In genomic region chr17:63185531-63185930, GRCm38 (mm10) we compare ENCODE assay signal across 8 mouse cellular contexts.
DNase-seq lines count a peak whose midpoint lies in the region; ATAC-seq and TF ChIP-seq lines count a peak whose summit lies in the region.

No protein-coding gene starts in this region.

- no peak for TF ChIP-seq POLR2A in thymus, adult 2 months (IDR thresholded peaks at IDR 0.05; ENCODE audit: control insufficient read depth, extremely low read depth, insufficient read depth, low read length, poor library complexity)

- H3K36me3 ChIP-seq in hindbrain, embryonic 11.5 days (ENCODE audit: control insufficient read depth, insufficient read depth, low read length), result no peaks in the 10 kb centered on the region
- H3K36me3 ChIP-seq in hindbrain, embryonic 10.5 days, result no peaks in the 10 kb centered on the region
- H3K36me3 ChIP-seq in hindbrain, embryonic 16.5 days (ENCODE audit: control insufficient read depth, insufficient read depth, low read length), result no peaks in the 10 kb centered on the region
- H3K36me3 ChIP-seq in midbrain, embryonic 11.5 days (ENCODE audit: control insufficient read depth, insufficient read depth, low read length), result no peaks in the 10 kb centered on the region
- no peaks in the 10 kb centered on the region for H3K36me3 ChIP-seq in thymus, adult 2 months (ENCODE audit: control insufficient read depth, insufficient read depth, low read length)

- WGBS in hindbrain, embryonic 11.5 days, result 46% methylated on average over 9 of the region's 9 CpGs
- WGBS in hindbrain, embryonic 10.5 days, result 58% methylated on average over 9 of the region's 9 CpGs
- 20% methylated on average over 9 of the region's 9 CpGs for WGBS in hindbrain, embryonic 16.5 days
- WGBS in midbrain, embryonic 11.5 days, result 36% methylated on average over 9 of the region's 9 CpGs
- 96% methylated on average over 9 of the region's 9 CpGs for WGBS in thymus, adult 2 months

- no peak overlapping the region for H3K4me2 ChIP-seq in hindbrain, embryonic 11.5 days (replicated peaks; ENCODE audit: low read depth, low read length)
- peak overlapping the region; percentile 21; the same call in 1 of the 2 replicates for H3K4me2 ChIP-seq in hindbrain, embryonic 16.5 days (ENCODE audit: low read length)
- no peak overlapping the region for H3K4me2 ChIP-seq in midbrain, embryonic 11.5 days

- no peak overlapping the region for H3K27ac ChIP-seq in hindbrain, embryonic 11.5 days (ENCODE audit: low read depth, low read length)
- H3K27ac ChIP-seq in hindbrain, embryonic 10.5 days, result no peak overlapping the region
- H3K27ac ChIP-seq in hindbrain, embryonic 16.5 days (ENCODE audit: low read depth, low read length), result no peak overlapping the region
- no peak overlapping the region for H3K27ac ChIP-seq in midbrain, embryonic 11.5 days (ENCODE audit: low read depth, low read length)
- H3K27ac ChIP-seq in thymus, adult 2 months (ENCODE audit: control insufficient read depth, insufficient read depth, low read length), result no peak overlapping the region

- TF ChIP-seq CTCF in thymus, adult 2 months (IDR thresholded peaks at IDR 0.05; ENCODE audit: borderline replicate concordance, control insufficient read depth, extremely low read depth, insufficient read depth, low read length, poor library complexity), result no peak

- H3K4me1 ChIP-seq in hindbrain, embryonic 11.5 days (replicated peaks; ENCODE audit: control insufficient read depth, insufficient read depth, low read length), result no peaks in the 10 kb centered on the region
- peaks cover 18% of the 10 kb centered on the region for H3K4me1 ChIP-seq in hindbrain, embryonic 10.5 days (replicated peaks)
- peaks cover 8% of the 10 kb centered on the region for H3K4me1 ChIP-seq in hindbrain, embryonic 16.5 days (ENCODE audit: control insufficient read depth, insufficient read depth, low read depth, low read length)
- H3K4me1 ChIP-seq in midbrain, embryonic 11.5 days (ENCODE audit: control insufficient read depth, insufficient read depth, low read length), result peaks cover 9% of the 10 kb centered on the region; the same call in 1 of the 2 replicates
- no peaks in the 10 kb centered on the region for H3K4me1 ChIP-seq in thymus, adult 2 months (replicated peaks; ENCODE audit: control insufficient read depth, insufficient read depth, low read length)

- DNase-seq in hindbrain, embryonic 11.5 days (ENCODE audit: low spot score), result peak; percentile 41
- no peak for DNase-seq in hindbrain, embryonic 10.5 days (ENCODE audit: low spot score)
- DNase-seq in embryo, embryonic 11 days, result peak; percentile 57
- peak; percentile 85 for DNase-seq in midbrain, embryonic 11.5 days (ENCODE audit: low spot score, missing footprints)
- no peak for DNase-seq in spleen, postnatal 10 days (ENCODE audit: low spot score in 2 of 2)
- DNase-seq in left cerebral cortex, adult 18-20 months (ENCODE audit: low spot score in 2 of 2), result no peak
- no peak for DNase-seq in thymus, adult 2 months

- H3K27me3 ChIP-seq in hindbrain, embryonic 11.5 days (ENCODE audit: control insufficient read depth, insufficient read depth, low read length), result no peaks in the 10 kb centered on the region; the same call in 1 of the 2 replicates
- peaks cover 4% of the 10 kb centered on the region; the same call in 1 of the 2 replicates for H3K27me3 ChIP-seq in hindbrain, embryonic 10.5 days (ENCODE audit: insufficient read depth, poor library complexity, severe bottlenecking)
- no peaks in the 10 kb centered on the region for H3K27me3 ChIP-seq in hindbrain, embryonic 16.5 days (replicated peaks; ENCODE audit: control insufficient read depth, insufficient read depth, low read length)
- H3K27me3 ChIP-seq in midbrain, embryonic 11.5 days (ENCODE audit: control insufficient read depth, insufficient read depth, low read length), result no peaks in the 10 kb centered on the region
- H3K27me3 ChIP-seq in thymus, adult 2 months (ENCODE audit: control insufficient read depth, insufficient read depth, low read length), result no peaks in the 10 kb centered on the region

- no peak overlapping the region for H3K4me3 ChIP-seq in hindbrain, embryonic 11.5 days (ENCODE audit: low read depth, low read length)
- no peak overlapping the region for H3K4me3 ChIP-seq in hindbrain, embryonic 10.5 days
- no peak overlapping the region for H3K4me3 ChIP-seq in hindbrain, embryonic 16.5 days (ENCODE audit: low read length)
- no peak overlapping the region for H3K4me3 ChIP-seq in midbrain, embryonic 11.5 days (ENCODE audit: low read depth, low read length)
- H3K4me3 ChIP-seq in thymus, adult 2 months (ENCODE audit: control insufficient read depth, insufficient read depth, low read length), result no peak overlapping the region

- peak; percentile 75 for ATAC-seq in hindbrain, embryonic 11.5 days (ENCODE audit: low FRiP score)
- peak; percentile 61 for ATAC-seq in hindbrain, embryonic 16.5 days
- ATAC-seq in midbrain, embryonic 11.5 days (ENCODE audit: low FRiP score), result peak; percentile 79

- H3K9ac ChIP-seq in hindbrain, embryonic 11.5 days (ENCODE audit: low read depth, low read length), result no peak overlapping the region
- H3K9ac ChIP-seq in hindbrain, embryonic 16.5 days (ENCODE audit: low read depth, low read length), result no peak overlapping the region
- H3K9ac ChIP-seq in midbrain, embryonic 11.5 days (ENCODE audit: low read length), result no peak overlapping the region

- no peaks in the 10 kb centered on the region for H3K9me3 ChIP-seq in hindbrain, embryonic 11.5 days (ENCODE audit: control insufficient read depth, low read length)
- no peaks in the 10 kb centered on the region for H3K9me3 ChIP-seq in hindbrain, embryonic 10.5 days
- H3K9me3 ChIP-seq in hindbrain, embryonic 16.5 days (ENCODE audit: control insufficient read depth, low read length), result no peaks in the 10 kb centered on the region
- no peaks in the 10 kb centered on the region for H3K9me3 ChIP-seq in midbrain, embryonic 11.5 days (ENCODE audit: control insufficient read depth, low read length)

Comparison
In these comparisons a context has a peak if more than half of its experiments do, and no peak if none do; other contexts are left out.
1. DNase-seq: peak in hindbrain, embryonic 11.5 days (single experiment), embryo, embryonic 11 days (single experiment) and midbrain, embryonic 11.5 days (single experiment); none in hindbrain, embryonic 10.5 days (single experiment), spleen, postnatal 10 days (0 of 2), left cerebral cortex, adult 18-20 months (0 of 2) and thymus, adult 2 months (single experiment).
2. Peak in every context shown above with its lines, with median percentiles within 50 percentile points of each other: ATAC-seq.